Mouse (Mus musculus) skeletal muscle tissue, adult 2 months (tissue): ENCODE data around the gene Sema6d.

Experiments used
- DNase-seq: peaks from one replicate; pipeline ENCODE4 v3.0.0-alpha.2; 2012; ENCODE audit warnings: low read depth, low spot score

Gene Sema6d

DNA sequence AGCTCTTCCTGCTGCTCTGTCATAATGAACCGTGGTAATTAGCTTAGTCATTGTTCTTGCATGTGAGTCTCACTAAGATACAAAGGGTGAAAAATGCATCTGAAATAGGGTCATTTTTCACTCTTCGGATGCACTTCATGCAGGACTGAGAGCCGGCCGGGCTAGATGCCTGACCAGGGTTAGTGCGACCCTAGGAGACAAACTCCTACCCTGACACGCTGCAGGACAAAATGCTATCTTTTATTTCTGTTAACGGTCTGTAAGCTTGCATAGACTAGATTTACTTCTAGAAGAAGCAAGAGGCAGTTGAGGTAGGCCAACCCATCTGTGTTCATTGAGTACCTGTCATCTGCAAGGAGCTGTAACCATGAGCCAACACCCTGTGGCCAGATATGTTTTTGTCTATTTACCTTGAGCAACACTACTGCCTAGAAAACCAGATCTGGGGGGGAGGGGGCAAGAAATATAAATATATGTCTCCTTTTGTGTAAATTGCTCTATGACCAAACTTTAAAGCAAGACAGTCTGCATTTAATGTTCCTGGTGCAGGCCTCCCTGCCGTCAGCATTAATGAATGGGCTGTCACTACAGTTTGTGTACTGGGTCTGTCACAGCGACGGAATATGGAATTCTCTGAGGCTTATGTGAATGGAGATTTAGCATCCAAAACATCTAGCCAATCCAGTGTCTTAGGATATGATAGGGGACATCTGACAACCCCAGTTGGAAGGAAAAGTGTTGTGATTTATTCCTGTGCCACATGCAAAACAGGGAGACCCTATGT lies 523.1 kb downstream of the Sema6d start:
- DNase-seq, result no peak

DNA sequence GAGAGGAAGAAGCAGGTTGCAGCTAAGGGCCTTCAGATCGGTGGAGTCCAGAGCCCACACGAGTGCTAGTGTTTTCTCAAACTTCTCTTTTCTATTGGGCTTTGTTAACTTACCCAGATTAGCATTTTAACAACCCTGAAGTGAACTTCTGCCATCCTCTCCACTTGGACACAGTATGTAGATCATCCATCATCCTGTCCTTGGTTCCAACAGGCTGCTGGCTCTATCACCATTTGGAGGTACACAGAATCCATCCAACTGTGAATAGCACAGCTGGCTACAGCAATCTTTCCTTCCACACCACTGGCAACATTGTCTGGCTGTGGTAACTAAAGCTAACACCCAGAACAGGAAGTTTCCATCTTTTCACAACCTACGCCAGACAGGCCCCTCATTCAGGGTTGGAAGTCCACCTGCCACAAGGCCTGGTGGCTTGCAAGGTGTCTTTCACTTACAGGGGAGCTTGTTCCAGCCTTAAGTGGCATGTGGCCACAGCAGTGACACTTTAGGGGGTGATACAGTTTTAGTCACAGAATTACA lies 524.0 kb downstream of the Sema6d start:
- no peak for DNase-seq

DNA sequence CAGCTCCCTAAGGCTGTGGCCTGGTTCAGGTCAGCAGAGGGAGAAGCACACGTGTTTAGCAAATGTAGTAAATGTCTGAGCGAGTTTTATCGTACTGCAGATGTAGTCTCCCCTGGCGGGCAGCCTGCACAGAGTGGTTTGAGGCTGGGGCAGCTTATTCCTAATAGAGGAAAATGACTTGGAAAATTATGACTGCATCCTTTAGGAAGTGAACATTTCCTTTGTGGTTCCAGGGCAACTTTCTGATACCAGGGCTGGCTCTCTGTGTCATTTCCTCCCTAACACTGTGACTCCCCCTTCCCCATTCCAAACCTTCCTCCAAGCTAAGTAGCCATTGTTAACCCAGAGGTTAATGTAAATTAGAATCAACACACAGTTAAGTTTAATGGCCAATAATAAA lies 527.0 kb downstream of the Sema6d start:
- DNase-seq, result no peak

DNA sequence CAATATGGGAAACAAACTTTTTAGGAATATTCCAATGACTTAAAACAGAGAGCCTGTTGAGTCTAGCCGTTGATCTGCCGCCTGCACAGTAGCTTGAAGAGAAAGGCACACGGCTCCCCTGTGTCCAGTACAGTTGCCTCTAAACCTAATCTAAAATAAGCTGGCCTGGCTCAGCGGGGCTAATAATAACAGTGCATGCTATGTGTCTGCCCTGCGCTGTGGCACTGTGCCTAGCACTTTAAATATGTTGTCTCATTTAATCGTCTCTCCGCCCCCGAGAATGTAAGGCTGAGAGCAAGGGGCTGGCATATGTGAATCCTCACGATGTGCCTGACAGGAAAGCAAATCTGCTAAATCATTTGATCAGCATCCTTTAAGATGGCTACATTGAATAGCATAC lies 527.7 kb downstream of the Sema6d start:
- DNase-seq, result peak; percentile 60

DNA sequence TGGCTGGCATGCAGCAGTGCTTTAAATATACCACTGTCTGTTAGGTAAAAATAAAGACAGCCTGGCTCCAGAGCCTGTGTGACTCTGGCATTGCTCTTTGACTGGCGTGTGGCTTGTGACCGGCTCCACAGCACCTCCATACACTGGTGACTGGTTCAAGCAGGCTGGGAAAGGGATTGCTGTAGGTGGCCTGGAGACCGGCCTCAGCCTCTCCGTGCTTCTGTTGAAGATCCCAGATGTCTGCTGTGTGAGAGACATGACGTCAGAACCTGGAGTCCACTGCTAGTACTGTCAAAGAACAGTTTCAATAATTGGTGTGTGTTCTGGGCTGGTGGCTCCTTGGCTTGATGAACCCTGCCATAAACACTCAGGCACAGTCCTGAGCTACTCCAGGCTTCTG lies 528.3 kb downstream of the Sema6d start:
- DNase-seq, result no peak

DNA sequence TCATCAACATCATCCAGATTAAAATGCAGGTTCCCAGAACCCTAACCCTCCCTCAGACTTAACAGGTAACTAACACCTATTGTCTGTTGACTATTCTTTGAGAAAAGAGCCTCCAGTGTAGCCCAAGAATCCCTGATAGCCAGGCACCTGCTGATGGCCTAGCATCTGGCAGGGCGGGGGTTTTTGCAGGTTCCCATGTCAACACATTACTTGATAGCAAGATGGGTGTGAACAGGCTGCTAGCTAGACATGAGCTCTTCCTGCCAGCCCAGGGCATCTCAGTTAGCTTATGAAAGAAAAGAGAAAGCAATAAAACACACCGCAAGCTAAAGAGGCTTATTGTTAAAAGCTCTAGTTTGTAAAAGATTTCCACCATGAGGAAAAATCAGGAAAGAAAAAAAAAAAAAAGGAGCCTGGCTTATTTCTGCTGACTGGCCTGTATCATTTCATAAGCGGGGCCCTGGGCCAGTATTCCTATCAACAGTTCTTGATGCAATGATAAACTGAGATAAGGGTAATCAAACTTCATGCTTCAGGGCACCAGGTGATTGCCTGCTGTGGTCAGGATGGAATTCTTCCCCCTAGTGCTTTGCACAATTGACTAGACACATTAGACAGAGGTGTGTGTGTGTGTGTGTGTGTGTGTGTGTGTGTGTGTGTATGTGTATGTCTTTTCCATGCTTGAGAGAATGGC lies 528.9 kb downstream of the Sema6d start:
- DNase-seq, result no peak

DNA sequence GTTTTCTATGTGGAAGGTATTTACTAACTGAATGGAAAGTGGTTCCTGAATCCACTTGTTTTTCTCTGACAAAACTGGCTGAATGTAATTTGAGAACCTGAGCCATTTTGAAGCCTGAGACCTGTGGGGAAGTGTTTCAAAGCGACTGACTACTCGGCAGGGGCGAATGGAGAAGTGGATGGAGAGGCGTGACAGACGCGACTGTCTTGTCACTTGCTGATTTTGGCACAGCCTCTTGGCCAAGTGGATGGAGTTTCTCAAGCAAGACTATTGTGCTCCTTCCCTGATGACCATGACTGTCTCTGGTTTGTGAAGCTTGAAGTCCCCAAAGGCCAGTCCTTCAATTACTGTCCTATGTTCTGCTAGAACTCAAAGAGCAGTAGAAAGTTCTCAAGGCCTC lies 530.7 kb downstream of the Sema6d start:
- DNase-seq, result no peak

DNA sequence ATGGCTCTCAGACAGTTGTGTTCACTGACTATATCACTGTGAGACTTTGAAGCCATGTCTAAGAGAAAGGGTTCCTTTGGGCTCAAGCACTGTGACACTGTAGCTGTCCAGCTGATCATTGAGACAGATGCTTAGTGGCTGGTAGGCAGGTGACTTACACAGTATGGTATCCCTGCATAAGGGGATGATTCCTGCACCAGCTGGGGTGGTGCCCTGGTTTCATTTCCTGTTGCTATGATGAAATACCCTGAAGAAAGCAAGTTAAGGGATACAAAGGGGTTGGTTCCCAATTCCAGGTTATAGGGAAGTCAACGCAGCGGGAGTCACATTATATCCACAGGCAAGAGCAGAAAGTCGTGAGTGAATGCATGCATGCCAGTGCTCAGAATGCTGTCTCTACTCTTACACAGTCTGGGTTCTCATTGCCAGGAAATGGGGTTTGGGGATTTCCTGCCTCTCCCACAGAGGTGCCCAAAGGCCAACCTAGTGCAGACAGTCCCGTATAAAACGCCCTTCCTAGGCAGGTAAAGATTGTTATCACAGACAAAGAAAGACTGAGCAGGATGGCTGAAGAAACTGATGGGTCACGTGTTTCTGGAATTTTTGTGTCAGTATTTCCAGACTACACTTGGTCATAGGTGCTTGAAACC lies 532.3 kb downstream of the Sema6d start:
- no peak for DNase-seq

DNA sequence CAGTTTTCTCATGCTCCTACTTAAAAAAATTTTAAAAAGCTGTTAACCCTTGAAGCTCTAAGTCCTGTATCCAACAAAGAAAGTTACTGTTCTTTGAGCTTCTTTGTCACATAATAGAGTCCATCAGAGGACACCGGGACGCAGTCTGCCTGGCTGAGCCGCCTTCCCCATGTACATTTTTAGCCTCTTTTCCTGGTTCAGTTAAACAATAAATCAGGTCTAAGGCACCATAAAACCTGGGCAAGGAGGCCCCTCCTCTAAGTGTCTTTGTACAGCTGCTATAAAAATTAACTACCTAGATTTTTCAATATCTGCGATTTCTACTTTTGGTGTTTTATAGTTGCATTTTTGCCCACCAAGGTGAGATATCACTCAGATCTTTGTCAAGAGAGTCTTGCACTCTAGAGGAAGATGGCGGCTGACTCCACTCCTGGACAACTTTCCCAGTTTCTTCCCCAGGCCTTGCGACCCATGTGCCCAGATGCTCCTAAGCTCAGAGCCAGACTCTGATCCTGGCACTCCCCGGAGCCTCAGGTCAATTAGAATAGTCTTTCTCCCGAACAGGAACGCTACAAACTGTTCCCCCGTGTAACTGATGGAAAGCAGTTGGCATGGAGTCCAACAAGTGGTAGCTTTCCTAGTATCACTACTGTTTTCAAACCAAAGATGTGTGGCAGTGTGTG lies 534.6 kb downstream of the Sema6d start:
- no peak for DNase-seq

DNA sequence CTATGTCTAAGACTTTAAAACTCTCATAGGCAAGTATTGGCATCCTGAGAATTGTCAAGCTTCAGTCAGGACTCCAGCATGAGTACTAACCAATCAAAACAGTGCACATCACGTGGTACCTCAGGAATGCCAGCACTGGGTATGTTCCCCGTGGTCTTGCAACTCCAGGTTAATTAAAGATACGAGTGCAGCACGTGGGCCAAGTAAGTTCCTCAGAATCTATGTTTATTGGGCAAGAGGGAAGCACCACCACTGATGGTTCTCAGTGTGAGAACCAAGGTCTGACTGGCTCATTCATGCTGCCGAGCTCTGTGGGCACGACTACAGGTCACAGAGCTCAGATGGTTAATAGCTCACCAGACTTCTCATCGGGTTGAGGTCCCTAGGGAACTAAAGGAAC lies 536.7 kb downstream of the Sema6d start:
- no peak for DNase-seq

DNA sequence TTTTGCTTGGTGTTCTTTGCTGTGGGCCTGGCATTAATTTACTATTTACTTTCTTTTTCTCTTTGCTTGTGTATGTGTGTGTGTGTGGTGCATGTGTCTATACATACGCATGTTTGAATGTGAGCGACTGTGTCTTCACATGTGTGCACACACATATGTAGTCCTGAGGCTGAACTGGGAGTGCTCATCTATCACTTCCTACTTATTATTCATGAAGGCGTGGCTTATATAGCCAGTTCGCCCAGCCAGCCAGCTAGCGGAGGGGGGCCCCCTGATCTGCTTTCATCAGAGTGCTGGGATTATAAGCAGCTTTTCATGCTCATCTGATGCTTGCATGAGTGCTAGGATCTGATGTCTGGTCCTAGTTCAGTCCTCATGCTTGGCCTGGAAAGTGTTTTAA lies 537.9 kb downstream of the Sema6d start:
- DNase-seq, result no peak

DNA sequence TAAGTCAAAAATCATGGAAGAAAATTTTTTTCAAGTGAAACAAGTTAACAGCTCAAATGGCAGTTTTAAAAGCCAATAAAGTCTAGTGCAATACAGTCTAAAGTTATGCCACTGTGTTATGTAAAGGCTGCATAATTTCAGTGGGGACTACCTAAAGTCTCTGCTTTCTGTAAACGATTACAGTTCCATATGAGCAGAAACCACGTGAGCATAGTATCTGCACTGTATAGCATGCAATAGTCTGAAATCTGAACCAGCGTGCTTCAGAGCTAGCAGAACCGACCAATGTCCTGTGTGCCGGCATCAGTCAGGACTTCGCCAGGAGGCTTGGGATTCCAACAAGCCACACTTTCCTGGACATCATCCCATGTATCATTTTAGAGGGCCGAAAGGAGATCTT lies 538.9 kb downstream of the Sema6d start:
- DNase-seq, result no peak

DNA sequence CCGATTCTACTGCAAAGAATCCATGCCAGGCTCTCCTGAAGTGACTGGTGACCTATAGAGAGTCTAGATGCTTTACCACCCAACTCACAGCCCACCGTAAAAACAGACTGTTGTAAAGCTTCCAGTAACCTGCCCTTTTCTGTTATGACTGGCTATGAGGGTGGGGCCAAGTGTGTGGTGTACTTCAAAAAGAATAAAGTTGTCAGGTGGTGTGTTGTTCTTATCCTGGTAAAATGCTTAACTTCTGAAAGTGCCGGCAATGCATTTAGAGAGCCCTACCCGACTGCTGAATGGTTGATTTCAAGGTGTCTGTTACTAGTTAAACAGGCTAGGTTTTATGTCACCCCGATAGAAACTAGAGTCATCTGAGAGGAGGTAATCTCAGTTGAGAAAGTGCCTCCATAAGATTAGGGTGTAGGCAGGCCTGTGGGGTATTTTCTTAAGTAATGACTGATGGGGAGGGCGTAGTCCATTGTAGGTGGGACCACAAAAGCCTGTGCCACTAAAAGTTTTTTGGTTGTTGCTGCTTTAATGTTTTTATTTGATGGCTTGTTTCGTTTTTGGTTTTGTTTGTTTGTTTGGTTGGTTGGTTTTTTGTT lies 544.7 kb downstream of the Sema6d start:
- no peak for DNase-seq

DNA sequence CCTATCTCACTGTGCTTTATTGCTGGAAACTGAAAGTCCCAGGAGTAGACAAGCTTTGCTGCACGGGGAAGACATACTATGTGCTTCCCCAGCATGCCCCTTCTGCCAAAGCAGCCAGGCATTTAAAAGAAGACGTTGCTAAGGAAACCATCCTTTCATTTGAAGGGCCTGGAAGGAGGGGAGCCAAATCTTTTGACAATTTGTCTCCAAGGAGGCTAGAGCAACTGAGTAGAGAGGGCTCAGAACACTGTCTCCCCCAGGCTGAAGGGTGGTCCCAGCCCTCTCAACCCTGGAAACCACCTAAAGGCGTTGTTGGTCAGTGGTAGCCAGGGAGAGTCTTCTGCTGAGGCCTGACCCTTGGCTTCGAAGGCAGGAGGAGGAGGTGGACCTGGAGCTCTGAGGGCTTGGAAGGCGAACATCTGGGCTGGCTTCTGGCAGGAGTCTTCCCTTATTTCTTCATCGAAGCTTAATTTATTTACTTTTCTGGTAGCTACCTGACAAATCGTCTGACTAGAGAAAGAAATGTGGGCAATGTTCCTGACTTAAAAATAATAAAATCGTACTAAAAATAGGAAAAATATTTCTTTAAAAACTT lies 545.6 kb downstream of the Sema6d start:
- DNase-seq, result no peak

DNA sequence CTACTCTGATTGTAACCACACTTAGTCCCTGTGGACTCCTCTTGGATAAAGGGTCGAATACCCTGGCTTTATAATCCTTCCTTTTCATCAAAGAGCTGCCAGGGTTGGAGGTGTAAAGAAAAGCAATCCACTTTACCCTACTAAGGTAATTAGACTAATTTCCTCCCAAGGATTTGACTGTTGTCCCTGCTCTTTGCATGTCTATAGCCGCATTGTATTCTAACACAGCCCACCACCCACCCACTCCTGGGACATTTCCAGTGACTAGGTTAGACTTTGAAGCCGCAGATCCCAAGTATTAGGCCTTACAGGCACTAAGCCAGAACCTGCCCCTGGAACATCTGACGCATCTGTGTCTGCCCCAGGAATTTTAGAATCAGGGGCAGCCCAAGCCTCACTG lies 547.3 kb downstream of the Sema6d start:
- no peak for DNase-seq

DNA sequence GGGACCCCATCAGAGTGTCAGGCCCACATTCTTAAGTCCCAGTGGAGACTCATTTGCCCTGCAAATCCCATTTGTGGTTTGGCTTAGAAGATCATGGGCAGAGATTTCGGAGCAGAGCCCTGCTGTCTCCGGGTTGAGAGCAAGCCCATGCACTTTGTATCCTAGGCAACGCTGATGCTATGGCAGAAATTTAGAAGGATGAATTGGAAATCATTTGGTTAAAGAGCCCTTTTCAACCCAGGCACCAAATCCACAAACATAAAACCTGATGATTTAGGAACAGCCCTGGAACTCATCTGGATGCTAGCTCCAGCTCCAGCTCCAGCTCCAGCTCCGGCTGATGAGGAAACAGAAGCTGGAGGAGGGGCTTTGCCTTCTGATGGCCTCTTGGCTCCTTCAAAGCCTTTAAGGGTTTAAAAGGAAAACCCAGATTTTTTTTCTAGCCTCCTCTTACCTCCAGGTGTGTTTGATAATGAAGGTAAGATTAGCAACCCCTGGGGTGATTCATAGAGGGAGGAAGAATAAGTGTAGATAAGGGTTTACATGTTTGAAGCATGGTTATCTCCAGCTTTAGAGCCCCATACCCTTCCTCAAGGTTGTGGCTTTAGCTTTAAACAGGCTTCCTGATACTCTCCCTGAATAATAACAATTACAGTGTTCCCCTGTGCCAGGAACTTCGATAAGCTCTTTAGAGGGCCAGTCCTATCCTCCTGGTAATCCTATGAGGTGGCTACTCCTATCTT lies 549.6 kb downstream of the Sema6d start:
- no peak for DNase-seq

DNA sequence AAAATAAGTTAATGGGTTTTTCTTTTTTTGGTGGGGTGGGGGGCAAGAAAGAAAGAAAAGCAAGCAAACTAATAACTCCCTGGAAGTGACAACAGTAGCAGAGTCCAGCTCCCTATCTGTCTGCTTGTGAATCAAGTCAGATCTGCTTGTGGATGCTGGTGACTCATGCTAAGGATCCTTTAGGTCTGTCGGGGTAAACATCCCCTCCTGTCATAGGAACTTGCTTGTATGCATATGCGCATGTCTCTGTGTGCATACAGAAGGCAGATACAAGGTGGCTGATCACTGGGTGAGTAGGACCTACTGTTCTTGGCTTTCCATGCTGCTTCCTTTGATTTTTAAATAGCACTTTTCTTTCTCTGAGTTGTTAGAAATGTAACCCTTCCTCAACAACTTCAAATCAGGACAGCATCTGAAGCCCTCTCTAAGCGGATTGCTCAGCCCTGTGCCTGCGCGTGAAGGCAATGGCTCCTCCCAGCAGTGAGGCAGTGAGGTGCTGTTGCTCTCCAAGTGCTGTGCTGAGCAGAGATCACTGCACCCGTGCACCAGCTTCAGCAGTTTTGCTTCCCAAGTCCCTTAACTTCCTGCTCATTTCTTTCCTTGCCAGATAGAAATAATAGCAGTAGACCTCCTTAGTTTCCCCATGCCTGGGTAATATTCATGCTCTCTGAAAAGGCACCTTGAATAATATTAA lies 550.9 kb downstream of the Sema6d start:
- no peak for DNase-seq

DNA sequence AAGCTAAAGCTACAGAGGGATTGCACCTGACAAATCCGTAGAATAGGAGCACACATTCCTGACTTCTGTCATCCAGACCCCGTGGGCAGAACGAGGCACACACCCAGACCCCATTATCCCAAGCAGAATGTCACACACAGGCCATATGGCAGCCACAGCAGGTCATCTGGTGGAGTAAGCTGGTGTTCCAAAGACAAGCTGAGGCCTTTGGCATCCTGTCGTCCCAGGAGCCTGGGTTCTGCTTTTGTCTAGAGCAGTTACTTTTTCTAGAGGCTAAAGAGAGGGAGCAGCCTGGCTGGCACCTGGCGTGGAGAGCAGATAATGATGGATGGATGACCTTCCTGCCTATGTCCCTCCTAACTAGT lies 551.4 kb downstream of the Sema6d start:
- no peak for DNase-seq

DNA sequence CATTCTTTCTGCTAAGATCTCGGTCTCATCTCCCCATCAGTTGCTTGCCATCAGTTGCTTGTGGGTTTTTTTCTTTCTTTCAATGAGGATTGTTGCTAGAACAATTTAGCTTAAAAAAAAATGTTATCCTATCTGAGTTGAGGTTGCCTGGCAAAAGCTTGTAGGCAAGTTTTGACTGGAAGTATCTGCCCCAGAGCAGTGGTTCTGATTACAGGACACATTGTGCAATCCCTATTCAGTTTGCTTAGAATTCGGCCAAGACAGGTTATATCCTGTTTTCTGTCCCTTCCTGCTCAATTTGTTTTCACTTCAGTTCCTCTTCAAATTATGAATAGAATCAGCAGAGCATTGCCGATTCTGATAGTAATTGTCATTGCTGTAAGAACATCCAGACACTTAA lies 552.4 kb downstream of the Sema6d start:
- DNase-seq, result no peak

DNA sequence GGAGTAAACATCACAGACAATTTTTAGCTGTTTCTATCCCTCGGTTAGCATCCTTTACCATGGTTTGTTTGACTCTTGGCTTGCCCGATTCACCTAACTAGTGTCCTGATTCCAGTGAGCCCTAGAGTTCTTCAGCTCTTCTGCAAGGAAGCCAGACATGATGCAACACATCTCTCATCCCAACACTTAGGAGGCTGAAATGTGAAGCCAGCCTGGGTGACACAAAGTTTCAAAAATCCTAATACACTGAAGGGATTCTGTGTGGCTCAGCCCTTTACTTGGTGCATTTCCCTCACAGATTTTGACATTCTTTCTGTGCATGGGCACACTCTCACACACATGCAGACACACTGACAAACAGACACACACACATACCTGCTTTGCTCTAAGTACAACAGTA lies 560.8 kb downstream of the Sema6d start:
- DNase-seq, result no peak
